Mouse (Mus musculus): ENCODE results near the gene Hyal3. TPM values are rescaled to one million over a fixed set of nuclear protein-coding genes. Genes with fewer than 3 reads are reported as not detected.
"Not testable (repeated sequence)": the region's sequence is repeated elsewhere in the genome, so short reads cannot be mapped to it uniquely, and the experiment has no call there.

Hyal3 gene
- polyA plus RNA-seq, 1 experiment from 2014 or later, result 1.9 TPM

GRCm38 (mm10) chr9:107567702-107568319 is 12.8 kb upstream of the Hyal3 start, which contains the start of gene Hyal2:
Gene Hyal2, plus strand, starts transcription at chr9:107567945.
- Histone ChIP-seq H3K4me3 (peak within 1 kb of the TSS; percentile 85), H3K9me3 (no peaks in the 10 kb centered on the region), H3K9ac (peak within 1 kb of the TSS; percentile 92), H3K27me3 (no peaks in the 10 kb centered on the region), H3K4me2 (peak within 1 kb of the TSS; percentile 96), H3K27ac (replicated peaks) (peak within 1 kb of the TSS; percentile 84), H3K4me1 (replicated peaks) (peaks cover 71% of the 10 kb centered on the region), H3K36me3 (peaks cover 51% of the 10 kb centered on the region)
- WGBS, result 8% methylated on average over 18 of the region's 18 CpGs
- ATAC-seq (ENCODE audit: low read depth), result no peak

- Histone ChIP-seq H3K9ac (peak overlapping the region; percentile 92), H3K4me1 (replicated peaks) (peaks cover 68% of the 10 kb centered on the region), H3K4me3 (peak overlapping the region; percentile 85), H3K27ac (replicated peaks) (peak overlapping the region; percentile 84), H3K4me2 (peak overlapping the region; percentile 96), H3K9me3 (no peaks in the 10 kb centered on the region), H3K27me3 (no peaks in the 10 kb centered on the region), H3K36me3 (peaks cover 58% of the 10 kb centered on the region)
- peak; percentile 92 for ATAC-seq (ENCODE audit: low read depth)
- WGBS, result under 1% methylated on average over 41 of the region's 41 CpGs
Observed at GRCm38 (mm10) chr9:107568331-107569261, 12.0 kb upstream of the Hyal3 start.

GRCm38 (mm10) chr9:107569270-107569669 is 11.3 kb upstream of the Hyal3 start:
- under 1% methylated on average over 20 of the region's 23 CpGs for WGBS
- Histone ChIP-seq H3K36me3 (peaks cover 63% of the 10 kb centered on the region), H3K9ac (peak overlapping the region; percentile 92), H3K4me2 (peak overlapping the region; percentile 96), H3K27ac (replicated peaks) (peak overlapping the region; percentile 84), H3K27me3 (no peaks in the 10 kb centered on the region), H3K9me3 (no peaks in the 10 kb centered on the region), H3K4me3 (peak overlapping the region; percentile 85), H3K4me1 (replicated peaks) (peaks cover 62% of the 10 kb centered on the region)
- peak; percentile 33 for ATAC-seq (ENCODE audit: low read depth)

DNA sequence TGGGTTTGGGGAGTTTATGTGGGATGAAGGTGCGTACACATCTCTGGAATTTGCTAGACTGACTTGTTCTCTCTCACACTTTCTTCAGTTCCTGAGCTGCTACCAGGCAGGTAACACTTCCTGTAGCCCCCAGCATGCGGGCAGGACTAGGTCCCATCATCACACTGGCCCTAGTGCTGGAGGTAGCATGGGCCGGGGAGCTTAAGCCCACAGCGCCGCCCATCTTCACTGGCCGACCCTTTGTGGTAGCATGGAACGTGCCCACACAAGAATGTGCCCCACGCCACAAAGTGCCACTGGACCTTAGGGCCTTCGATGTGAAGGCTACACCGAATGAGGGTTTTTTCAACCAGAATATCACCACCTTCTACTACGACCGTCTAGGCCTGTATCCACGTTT is 10.6 kb upstream of the Hyal3 start:
- peak overlapping the region; percentile 92 for H3K9ac ChIP-seq
- H3K27me3 ChIP-seq, result no peaks in the 10 kb centered on the region
- peaks cover 59% of the 10 kb centered on the region for H3K4me1 ChIP-seq (replicated peaks)
- H3K9me3 ChIP-seq, result no peaks in the 10 kb centered on the region
- ATAC-seq (ENCODE audit: low read depth), result no peak
- H3K4me3 ChIP-seq, result peak overlapping the region; percentile 85
- peak overlapping the region; percentile 84 for H3K27ac ChIP-seq (replicated peaks)
- WGBS, result 54% methylated on average over 13 of the region's 13 CpGs
- peak overlapping the region; percentile 96 for H3K4me2 ChIP-seq
- peaks cover 63% of the 10 kb centered on the region for H3K36me3 ChIP-seq

- H3K36me3 ChIP-seq, result peaks cover 55% of the 10 kb centered on the region
- WGBS, result 93% methylated on average over 21 of the region's 21 CpGs
- peak overlapping the region; percentile 85 for H3K4me3 ChIP-seq
- ATAC-seq (ENCODE audit: low read depth), result no peak
- peak overlapping the region; percentile 96 for H3K4me2 ChIP-seq
- H3K9ac ChIP-seq, result peak overlapping the region; percentile 92
- H3K9me3 ChIP-seq, result no peaks in the 10 kb centered on the region
- H3K4me1 ChIP-seq (replicated peaks), result peaks cover 54% of the 10 kb centered on the region
- H3K27ac ChIP-seq (replicated peaks), result no peak overlapping the region
- H3K27me3 ChIP-seq, result no peaks in the 10 kb centered on the region
Observed at GRCm38 (mm10) chr9:107570845-107571244, 9.8 kb upstream of the Hyal3 start.

GRCm38 (mm10) chr9:107571534-107572326 is 8.9 kb upstream of the Hyal3 start:
- H3K27ac ChIP-seq (replicated peaks), result no peak overlapping the region
- H3K4me3 ChIP-seq, result peak overlapping the region; percentile 85; the same call in 1 of the 2 replicates
- H3K27me3 ChIP-seq, result no peaks in the 10 kb centered on the region
- no peaks in the 10 kb centered on the region for H3K9me3 ChIP-seq
- WGBS, result 93% methylated on average over 22 of the region's 22 CpGs
- peak overlapping the region; percentile 96 for H3K4me2 ChIP-seq
- H3K9ac ChIP-seq, result peak overlapping the region; percentile 92
- H3K4me1 ChIP-seq (replicated peaks), result peaks cover 60% of the 10 kb centered on the region
- no peak for ATAC-seq (ENCODE audit: low read depth)
- H3K36me3 ChIP-seq, result peaks cover 48% of the 10 kb centered on the region

GRCm38 (mm10) chr9:107572327-107572662 is 8.3 kb upstream of the Hyal3 start:
- H3K9me3 ChIP-seq, result no peaks in the 10 kb centered on the region
- no peaks in the 10 kb centered on the region for H3K27me3 ChIP-seq
- H3K9ac ChIP-seq, result 0 out of 2 replicates have a peak overlapping the region, but pooled peaks have one; percentile 17
- WGBS, result 98% methylated on average over 2 of the region's 2 CpGs
- no peak for ATAC-seq (ENCODE audit: low read depth)
- H3K4me3 ChIP-seq, result no peak overlapping the region; the same call in 1 of the 2 replicates
- peaks cover 60% of the 10 kb centered on the region for H3K4me1 ChIP-seq (replicated peaks)
- no peak overlapping the region for H3K27ac ChIP-seq (replicated peaks)
- peaks cover 45% of the 10 kb centered on the region for H3K36me3 ChIP-seq
- H3K4me2 ChIP-seq, result no peak overlapping the region

DNA sequence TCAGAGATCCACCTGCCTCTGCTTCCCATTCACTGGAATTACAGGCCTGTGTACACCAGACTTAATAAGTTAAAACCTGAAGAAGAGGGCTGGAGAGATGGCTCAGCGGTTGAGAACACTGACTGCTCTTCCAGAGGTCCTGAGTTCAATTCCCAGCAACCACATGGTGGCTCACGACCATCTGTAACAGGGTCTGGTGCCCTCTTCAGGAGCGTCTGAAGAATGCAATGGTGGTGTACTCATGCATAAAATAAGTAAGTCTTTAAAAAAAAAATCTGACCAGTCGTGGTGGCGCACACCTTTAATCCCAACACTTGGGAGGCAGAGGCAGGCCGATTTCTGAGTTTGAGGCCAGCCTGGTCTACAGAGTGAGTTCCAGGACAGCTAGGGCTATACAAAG is 6.8 kb upstream of the Hyal3 start:
- not testable (repeated sequence) for H3K9ac ChIP-seq; H3K9me3 ChIP-seq; H3K27ac ChIP-seq (replicated peaks); H3K4me3 ChIP-seq; H3K27me3 ChIP-seq; ATAC-seq (ENCODE audit: low read depth); H3K4me2 ChIP-seq
- peaks cover 45% of the 10 kb centered on the region for H3K36me3 ChIP-seq
- WGBS, result 76% methylated on average over 6 of the region's 6 CpGs
- H3K4me1 ChIP-seq (replicated peaks), result peaks cover 50% of the 10 kb centered on the region

DNA sequence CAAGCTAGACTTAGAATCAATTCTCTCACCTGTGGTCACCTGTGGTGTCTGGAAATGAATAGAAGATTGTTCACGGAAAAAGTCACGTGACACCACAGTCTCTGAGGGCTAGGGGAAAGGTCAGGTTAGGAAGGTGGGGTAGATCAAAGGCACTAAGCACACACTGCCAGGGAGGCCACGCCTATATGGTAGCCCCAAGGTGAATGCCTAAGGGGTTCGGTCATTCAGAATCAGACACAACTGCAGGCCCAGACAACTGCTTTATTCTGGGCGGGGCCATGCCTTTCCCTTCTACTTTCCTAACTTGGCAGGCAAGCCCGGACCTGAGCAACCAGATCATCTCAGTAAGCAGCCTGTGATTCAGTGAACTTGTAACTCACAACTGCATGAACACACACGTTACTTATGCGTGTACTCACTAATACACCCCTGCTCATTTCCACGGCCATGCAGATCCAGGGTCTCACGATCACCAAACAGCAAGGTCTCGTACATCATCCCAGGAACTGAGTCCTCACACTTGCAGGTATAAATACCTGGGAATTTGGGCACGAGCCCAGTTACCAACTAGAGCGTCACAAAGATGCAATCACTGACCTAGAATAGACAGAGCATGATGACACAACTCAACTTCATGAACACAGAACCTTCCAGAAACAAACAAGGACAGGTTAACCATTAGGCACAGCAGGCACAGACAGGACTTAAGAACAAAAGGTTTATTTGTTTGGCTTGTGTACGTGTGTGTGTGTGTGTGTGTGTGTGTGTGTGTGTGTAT is 4.8 kb upstream of the Hyal3 start:
- Histone ChIP-seq H3K9me3 (no peaks in the 10 kb centered on the region), H3K27me3 (no peaks in the 10 kb centered on the region), H3K4me2 (no peak overlapping the region), H3K4me1 (replicated peaks) (peaks cover 55% of the 10 kb centered on the region), H3K36me3 (peaks cover 41% of the 10 kb centered on the region), H3K9ac (no peak overlapping the region), H3K4me3 (no peak overlapping the region), H3K27ac (replicated peaks) (no peak overlapping the region)
- 88% methylated on average over 14 of the region's 14 CpGs for WGBS
- ATAC-seq (ENCODE audit: low read depth), result no peak

- peak within 1 kb of the TSS; percentile 62 for H3K27ac ChIP-seq (replicated peaks)
- 31% methylated on average over 16 of the region's 16 CpGs for WGBS
- ATAC-seq (ENCODE audit: low read depth), result peak; percentile 41; the same call in 1 of the 2 replicates
Observed at GRCm38 (mm10) chr9:107576357-107577107, 4.1 kb upstream of the Hyal3 start, which contains the start of gene Hyal1. Gene Hyal1, plus strand, starts transcription at chr9:107576927.

More at GRCm38 (mm10) chr9:107576357-107577107, 4.1 kb upstream of the Hyal3 start, which contains the start of gene Hyal1:
- H3K4me1 ChIP-seq (replicated peaks), result peaks cover 55% of the 10 kb centered on the region
- H3K27me3 ChIP-seq, result no peaks in the 10 kb centered on the region
- H3K4me2 ChIP-seq, result peak within 1 kb of the TSS; percentile 51
- H3K9ac ChIP-seq, result peak within 1 kb of the TSS; percentile 58
- peaks cover 33% of the 10 kb centered on the region for H3K36me3 ChIP-seq
- H3K4me3 ChIP-seq, result peak within 1 kb of the TSS; percentile 31
- H3K9me3 ChIP-seq, result no peaks in the 10 kb centered on the region

Measured in neural tube, embryonic 13.5 days (tissue).